In the genomic region with DNA sequence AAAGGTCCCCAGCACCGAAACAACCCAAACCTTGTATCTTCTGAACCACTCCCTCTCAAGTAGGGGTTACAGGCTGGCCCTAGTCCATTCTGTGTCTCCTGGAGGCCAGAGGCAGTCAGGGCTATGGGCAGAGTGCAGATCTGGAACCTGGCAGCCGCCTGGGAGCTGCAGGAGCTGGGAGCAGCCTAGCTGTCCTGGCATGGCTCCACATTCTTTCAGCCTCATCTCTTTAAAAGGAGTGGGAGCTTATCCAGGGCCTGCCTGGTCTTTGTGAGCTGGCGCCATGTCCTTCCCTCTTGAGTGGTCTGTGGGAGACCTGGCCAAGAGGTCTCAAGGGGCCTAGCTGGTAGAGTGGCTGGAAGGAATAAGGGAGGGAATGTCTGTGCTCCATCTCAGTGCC, we compare ENCODE assay signal across 8 mouse cellular contexts. TPM values are rescaled to one million over a fixed set of nuclear protein-coding genes. Genes with fewer than 3 reads are reported as not detected.
A peak's percentile ranks its signal among the peaks of the same experiment; 100 is the strongest.
DNase-seq lines count a peak whose midpoint lies in the region; ATAC-seq lines count a peak whose summit lies in the region.

No protein-coding gene starts in this region.

- peaks cover 20% of the 10 kb centered on the region for H3K36me3 ChIP-seq in midbrain, embryonic 15.5 days (replicated peaks)
- peaks cover 69% of the 10 kb centered on the region for H3K36me3 ChIP-seq in liver, embryonic 12.5 days

- no peaks in the 10 kb centered on the region for H3K9me3 ChIP-seq in midbrain, embryonic 15.5 days
- no peaks in the 10 kb centered on the region for H3K9me3 ChIP-seq in liver, embryonic 12.5 days (replicated peaks)

- H3K4me3 ChIP-seq in midbrain, embryonic 15.5 days: no peak overlapping the region
- no peak overlapping the region for H3K4me3 ChIP-seq in liver, embryonic 12.5 days

- DNase-seq in frontal cortex, postnatal 14 days (ENCODE audit: low spot score in 2 of 2): no peak
- DNase-seq in Muller cell, postnatal 12 days (ENCODE audit: inconsistent ontology term): peak; percentile 75
- DNase-seq in gastrocnemius, postnatal 14 days: peak; percentile 71
- peak; percentile 81 to 86 for DNase-seq in kidney, adult 8-10 months
- no peak for DNase-seq in yolk sac, embryonic 10.5 days (ENCODE audit: low spot score)

- H3K4me1 ChIP-seq in midbrain, embryonic 15.5 days: peaks cover 16% of the 10 kb centered on the region
- peaks cover 22% of the 10 kb centered on the region for H3K4me1 ChIP-seq in liver, embryonic 12.5 days

- no peak overlapping the region for H3K9ac ChIP-seq in midbrain, embryonic 15.5 days
- no peak overlapping the region for H3K9ac ChIP-seq in liver, embryonic 12.5 days

- intact Hi-C loops in gastrocnemius, postnatal 14 days (cut with DNase I; ENCODE audit: low total_unique reads): no loop called here

- peak; percentile 51 for ATAC-seq in frontal cortex, adult (ENCODE audit: low TSS enrichment)
- ATAC-seq in midbrain, embryonic 15.5 days (replicated peaks): peak; percentile 21; the same call in 1 of the 2 replicates
- ATAC-seq in liver, embryonic 12.5 days: no peak

- no peaks in the 10 kb centered on the region for H3K27me3 ChIP-seq in midbrain, embryonic 15.5 days (replicated peaks)
- H3K27me3 ChIP-seq in liver, embryonic 12.5 days (replicated peaks): no peaks in the 10 kb centered on the region

- 0 out of 2 replicates have a peak overlapping the region, but pooled peaks have one; percentile 11 for H3K27ac ChIP-seq in midbrain, embryonic 15.5 days
- no peak overlapping the region for H3K27ac ChIP-seq in liver, embryonic 12.5 days

- WGBS in midbrain, embryonic 15.5 days: 71% methylated on average over 3 of the region's 3 CpGs
- 92% methylated on average over 3 of the region's 3 CpGs for WGBS in liver, embryonic 12.5 days (ENCODE audit: insufficient replicate concordance)

- no peak overlapping the region for H3K4me2 ChIP-seq in midbrain, embryonic 15.5 days
- H3K4me2 ChIP-seq in liver, embryonic 12.5 days: no peak overlapping the region

RNA-seq across cellular contexts. Expression of a gene that starts 3.6 kb away (rescaled TPM):
- total RNA-seq in gastrocnemius, postnatal 14 days (2021): 1 to 10 TPM; 2.1 to 3.2 TPM
- 3.0 and 4.1 TPM in 2 replicates for polyA plus RNA-seq in midbrain, embryonic 15.5 days (2015; fragmentation: Nextera tagmentation; extraction: Ambion mirVana)
- polyA plus RNA-seq in liver, embryonic 12.5 days (2016; fragmentation: Nextera tagmentation; extraction: Ambion mirVana): 0.69 and 1.1 TPM in 2 replicates

RNA-seq across cellular contexts. Expression of a gene that starts 58.2 kb away (rescaled TPM):
- 1 to 10 TPM; 5.6 to 7.4 TPM for total RNA-seq in gastrocnemius, postnatal 14 days (2021)
- polyA plus RNA-seq in midbrain, embryonic 15.5 days (2015; fragmentation: Nextera tagmentation; extraction: Ambion mirVana): 2.2 and 3.4 TPM in 2 replicates
- 0.21 and 0.41 TPM in 2 replicates for polyA plus RNA-seq in liver, embryonic 12.5 days (2016; fragmentation: Nextera tagmentation; extraction: Ambion mirVana)

Comparison
In these comparisons a context has a peak if more than half of its experiments do, and no peak if none do; other contexts are left out.
1. DNase-seq: peak in Muller cell, postnatal 12 days (single experiment), gastrocnemius, postnatal 14 days (single experiment) and kidney, adult 8-10 months (2 of 2); none in frontal cortex, postnatal 14 days (0 of 2) and yolk sac, embryonic 10.5 days (single experiment).